Mouse (Mus musculus): Measurements from ENCODE around the gene Cwc22. TPM values are rescaled to one million over a fixed set of nuclear protein-coding genes. Genes with fewer than 3 reads are reported as not detected.

Gene Cwc22
- total and polyA plus RNA-seq, 2 experiments from 2014 or later = 10.4 to 24.6 TPM

DNA sequence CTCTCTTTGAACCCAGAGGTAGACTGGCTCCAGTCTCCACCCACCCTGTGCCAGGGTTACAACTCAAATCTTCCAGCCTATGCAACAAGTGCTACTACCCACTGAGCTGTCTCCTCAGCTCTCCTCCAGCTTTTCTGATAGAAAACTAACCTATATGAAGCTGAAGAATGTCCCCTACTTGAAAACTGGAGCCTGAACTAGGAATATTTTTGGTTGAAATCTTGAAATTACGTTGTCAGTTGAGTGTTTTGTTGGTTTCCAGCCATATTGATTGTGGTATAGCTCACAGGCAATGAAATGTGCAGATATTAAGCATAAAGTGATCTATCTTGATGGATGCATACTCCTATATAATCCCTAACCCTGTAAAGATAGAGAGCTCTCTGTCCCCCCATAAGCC is 65.8 kb downstream of the Cwc22 start:
- TF ChIP-seq CTCF (IDR thresholded peaks at IDR 0.05; ENCODE audit: low read depth) = no peak
- WGBS = 74% methylated on average over 1 of the region's 1 CpGs

DNA sequence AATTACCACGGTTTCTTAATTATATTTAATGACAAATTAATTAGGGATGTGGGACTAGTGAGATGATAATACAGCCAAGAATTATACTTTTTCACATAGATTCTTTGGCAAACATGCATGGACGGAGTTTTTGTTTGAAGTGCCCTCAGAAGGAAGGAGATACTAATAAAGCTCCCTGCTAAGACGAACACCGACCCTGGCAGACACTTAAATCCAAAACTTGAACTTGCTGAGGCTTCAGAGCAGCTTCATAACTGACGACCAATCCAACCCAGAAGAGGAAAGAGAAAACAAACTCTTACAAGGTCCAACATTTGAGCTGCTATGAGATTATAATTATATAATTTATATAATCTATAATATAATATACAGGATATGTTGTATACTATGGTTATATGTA is 66.4 kb downstream of the Cwc22 start:
- 36% methylated on average over 5 of the region's 5 CpGs for WGBS
- H3K27me3 ChIP-seq (ENCODE audit: insufficient read depth, low read length) = no peaks in the 10 kb centered on the region
- H3K4me1 ChIP-seq (ENCODE audit: insufficient read depth) = no peaks in the 10 kb centered on the region

More for the DNA sequence above, 65.8 kb downstream of the Cwc22 start:
- no peaks in the 10 kb centered on the region for H3K4me1 ChIP-seq (ENCODE audit: insufficient read depth)
- no peak overlapping the region for H3K4me3 ChIP-seq (ENCODE audit: low read depth, low read length)
- H3K27ac ChIP-seq (ENCODE audit: low read depth, low read length) = no peak overlapping the region
- H3K27me3 ChIP-seq (ENCODE audit: insufficient read depth, low read length) = no peaks in the 10 kb centered on the region
- no peaks in the 10 kb centered on the region for H3K9me3 ChIP-seq (ENCODE audit: low read length)
- DNase-seq = no peak
- H3K36me3 ChIP-seq (ENCODE audit: insufficient read depth) = no peaks in the 10 kb centered on the region
- no peak for ATAC-seq
- H3K9ac ChIP-seq = no peak overlapping the region
- no peak overlapping the region for H3K4me2 ChIP-seq (ENCODE audit: low read depth)

DNA sequence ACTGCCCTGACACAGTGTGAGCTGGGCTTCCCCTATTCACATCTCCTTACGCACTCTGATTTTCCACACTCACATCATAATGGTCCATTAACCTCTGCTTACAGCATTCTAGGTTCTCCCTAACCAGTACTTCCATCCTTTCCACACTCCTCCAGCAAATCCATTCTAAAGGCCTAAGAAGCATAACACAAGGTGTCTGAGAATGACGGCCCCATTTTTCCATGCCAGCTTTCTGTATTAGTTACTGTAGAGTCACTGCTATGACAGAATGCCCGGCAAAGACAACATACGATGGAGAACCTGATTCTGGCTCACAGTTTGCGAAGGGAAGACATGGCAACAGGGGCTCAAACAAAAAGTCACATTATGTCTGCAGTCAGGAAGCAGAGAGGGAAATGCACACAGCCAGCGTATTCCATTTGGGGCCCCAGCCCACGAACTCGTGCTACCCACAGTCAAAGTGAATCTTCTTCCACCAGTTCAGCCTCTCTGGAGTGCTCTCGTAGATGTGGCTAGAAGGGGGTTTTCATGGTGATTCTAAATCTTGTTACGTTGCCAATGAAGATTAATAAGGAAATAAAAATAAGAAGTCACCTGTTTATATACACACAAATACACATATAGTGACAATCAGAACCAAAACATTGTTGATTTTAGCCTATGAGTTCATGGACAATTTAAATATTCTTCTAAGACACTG is 68.9 kb downstream of the Cwc22 start:
- Histone ChIP-seq H3K36me3 (ENCODE audit: insufficient read depth) (no peaks in the 10 kb centered on the region), H3K4me3 (ENCODE audit: low read depth, low read length) (no peak overlapping the region), H3K4me1 (ENCODE audit: insufficient read depth) (no peaks in the 10 kb centered on the region), H3K9me3 (ENCODE audit: low read length) (no peaks in the 10 kb centered on the region), H3K27ac (ENCODE audit: low read depth, low read length) (no peak overlapping the region), H3K4me2 (ENCODE audit: low read depth) (no peak overlapping the region), H3K27me3 (ENCODE audit: insufficient read depth, low read length) (no peaks in the 10 kb centered on the region), H3K9ac (no peak overlapping the region)
- no peak for DNase-seq
- no peak for ATAC-seq
- no peak for TF ChIP-seq CTCF (IDR thresholded peaks at IDR 0.05; ENCODE audit: low read depth)
- 85% methylated on average over 10 of the region's 10 CpGs for WGBS

More for the DNA sequence above, 66.4 kb downstream of the Cwc22 start:
- Histone ChIP-seq H3K9me3 (ENCODE audit: low read length) (no peaks in the 10 kb centered on the region), H3K4me3 (ENCODE audit: low read depth, low read length) (no peak overlapping the region), H3K9ac (no peak overlapping the region), H3K36me3 (ENCODE audit: insufficient read depth) (no peaks in the 10 kb centered on the region), H3K4me2 (ENCODE audit: low read depth) (no peak overlapping the region), H3K27ac (ENCODE audit: low read depth, low read length) (no peak overlapping the region)
- ATAC-seq (no peak), DNase-seq (no peak)
- no peak for TF ChIP-seq CTCF (IDR thresholded peaks at IDR 0.05; ENCODE audit: low read depth)

DNA sequence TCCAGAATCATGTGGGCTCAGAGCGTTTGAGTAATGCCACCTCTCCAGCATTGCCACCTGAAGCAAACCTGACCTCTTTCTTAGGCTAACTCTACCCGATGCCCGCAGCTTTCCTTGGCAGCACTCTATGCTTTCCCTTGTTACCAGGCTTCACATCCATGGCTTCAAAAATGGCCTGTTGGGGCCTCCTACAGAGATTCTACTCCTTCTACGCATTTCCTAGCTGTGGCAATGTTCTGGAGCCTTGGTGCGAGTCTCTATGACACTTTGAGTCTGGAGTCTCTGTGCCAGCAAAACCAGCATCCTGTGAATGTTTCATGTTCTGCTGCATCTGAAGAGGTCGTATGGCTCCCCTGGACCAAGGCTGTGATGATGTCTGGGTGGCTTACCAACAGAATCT is 69.8 kb downstream of the Cwc22 start:
- no peak for TF ChIP-seq CTCF (IDR thresholded peaks at IDR 0.05; ENCODE audit: low read depth)
- Histone ChIP-seq H3K4me2 (ENCODE audit: low read depth) (no peak overlapping the region), H3K27me3 (ENCODE audit: insufficient read depth, low read length) (no peaks in the 10 kb centered on the region), H3K9me3 (ENCODE audit: low read length) (no peaks in the 10 kb centered on the region), H3K4me1 (ENCODE audit: insufficient read depth) (no peaks in the 10 kb centered on the region), H3K27ac (ENCODE audit: low read depth, low read length) (no peak overlapping the region), H3K4me3 (ENCODE audit: low read depth, low read length) (no peak overlapping the region), H3K36me3 (ENCODE audit: insufficient read depth) (no peaks in the 10 kb centered on the region), H3K9ac (no peak overlapping the region)
- 88% methylated on average over 6 of the region's 6 CpGs for WGBS
- ATAC-seq (no peak), DNase-seq (no peak)

DNA sequence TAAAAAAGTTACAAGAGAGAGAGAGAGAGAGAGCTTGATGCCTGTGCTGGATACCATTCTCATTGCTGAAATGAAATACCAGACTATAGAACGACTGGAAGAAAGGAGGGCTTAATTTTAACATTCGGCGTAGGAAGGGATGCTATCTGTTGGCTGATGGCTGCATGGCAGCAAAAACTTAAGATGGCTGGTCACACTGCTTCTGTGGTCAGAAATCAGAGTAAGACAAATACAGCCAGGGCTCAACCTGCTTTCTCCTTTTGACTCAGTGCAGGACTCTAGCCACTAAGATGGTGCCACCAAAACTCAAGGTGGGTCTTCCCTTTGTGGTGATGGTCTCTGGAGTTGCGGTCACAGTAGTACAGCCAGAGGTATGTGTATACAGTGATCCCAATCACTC is 70.7 kb downstream of the Cwc22 start:
- Histone ChIP-seq H3K4me3 (ENCODE audit: low read depth, low read length) (no peak overlapping the region), H3K27ac (ENCODE audit: low read depth, low read length) (no peak overlapping the region), H3K36me3 (ENCODE audit: insufficient read depth) (no peaks in the 10 kb centered on the region), H3K9ac (no peak overlapping the region), H3K9me3 (ENCODE audit: low read length) (no peaks in the 10 kb centered on the region), H3K4me2 (ENCODE audit: low read depth) (no peak overlapping the region), H3K4me1 (ENCODE audit: insufficient read depth) (no peaks in the 10 kb centered on the region), H3K27me3 (ENCODE audit: insufficient read depth, low read length) (no peaks in the 10 kb centered on the region)
- TF ChIP-seq CTCF (IDR thresholded peaks at IDR 0.05; ENCODE audit: low read depth) = no peak
- WGBS = 95% methylated on average over 4 of the region's 4 CpGs
- no peak for DNase-seq
- ATAC-seq = no peak

DNA sequence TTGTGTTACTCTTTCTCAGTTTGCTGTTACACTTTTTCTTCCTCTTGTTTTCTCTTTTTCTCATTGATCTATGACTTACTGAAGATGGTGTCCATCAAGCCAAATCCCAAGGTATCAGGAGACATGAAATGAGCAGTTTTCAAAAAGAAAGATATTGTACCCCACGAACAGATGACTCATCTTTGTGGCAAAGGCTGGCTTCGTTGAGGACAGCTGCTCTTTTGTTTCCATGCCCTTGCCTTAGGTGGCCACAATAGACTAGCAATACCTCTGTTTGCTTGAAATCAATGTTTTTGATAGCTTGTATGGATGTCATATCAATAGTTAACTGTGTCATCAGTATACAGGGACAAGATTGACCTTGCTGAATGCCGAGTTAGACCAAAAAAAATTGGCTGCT is 71.5 kb downstream of the Cwc22 start:
- Histone ChIP-seq H3K4me1 (ENCODE audit: insufficient read depth) (no peaks in the 10 kb centered on the region), H3K9ac (no peak overlapping the region), H3K9me3 (ENCODE audit: low read length) (no peaks in the 10 kb centered on the region), H3K4me3 (ENCODE audit: low read depth, low read length) (no peak overlapping the region), H3K27me3 (ENCODE audit: insufficient read depth, low read length) (no peaks in the 10 kb centered on the region), H3K4me2 (ENCODE audit: low read depth) (no peak overlapping the region), H3K27ac (ENCODE audit: low read depth, low read length) (no peak overlapping the region), H3K36me3 (ENCODE audit: insufficient read depth) (no peaks in the 10 kb centered on the region)
- 82% methylated on average over 3 of the region's 3 CpGs for WGBS
- DNase-seq (no peak), ATAC-seq (no peak)
- no peak for TF ChIP-seq CTCF (IDR thresholded peaks at IDR 0.05; ENCODE audit: low read depth)

DNA sequence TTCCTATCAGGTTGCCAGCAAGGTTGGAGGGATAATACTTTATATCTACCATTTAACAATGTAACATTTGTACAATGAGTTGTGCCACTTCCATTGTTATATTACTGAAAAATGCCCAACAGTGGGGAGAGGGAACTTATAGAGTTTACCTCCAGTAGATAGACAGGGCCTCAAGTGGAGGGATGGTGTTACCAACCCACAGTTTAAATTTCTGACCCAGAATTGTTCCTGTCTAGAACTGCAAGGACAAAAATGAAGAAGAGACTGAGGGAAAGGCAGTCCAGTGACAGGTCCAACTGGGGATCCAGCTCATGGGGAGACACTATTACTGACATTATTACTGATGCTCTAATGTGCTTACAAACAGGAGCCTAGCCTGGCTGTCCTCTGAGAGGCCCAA is 72.4 kb downstream of the Cwc22 start:
- Histone ChIP-seq H3K9me3 (ENCODE audit: low read length) (no peaks in the 10 kb centered on the region), H3K27ac (ENCODE audit: low read depth, low read length) (no peak overlapping the region), H3K36me3 (ENCODE audit: insufficient read depth) (no peaks in the 10 kb centered on the region), H3K4me2 (ENCODE audit: low read depth) (no peak overlapping the region), H3K27me3 (ENCODE audit: insufficient read depth, low read length) (no peaks in the 10 kb centered on the region), H3K4me1 (ENCODE audit: insufficient read depth) (no peaks in the 10 kb centered on the region), H3K4me3 (ENCODE audit: low read depth, low read length) (no peak overlapping the region), H3K9ac (no peak overlapping the region)
- DNase-seq (no peak), ATAC-seq (no peak)
- no peak for TF ChIP-seq CTCF (IDR thresholded peaks at IDR 0.05; ENCODE audit: low read depth)
